Mouse (Mus musculus) liver, embryonic 12.5 days (tissue): ENCODE data around the gene Gas1. TPM values are rescaled to one million over a fixed set of nuclear protein-coding genes. Genes with fewer than 3 reads are reported as not detected.

ENCODE experiments used
- ATAC-seq: fragments of 200-750 bp; cut with Nextera tagmentation; 2 replicates; pipeline ENCODE4 v1.8.0; 2017; ENCODE audit warnings: moderate number of reproducible peaks, mild to moderate bottlenecking, moderate library complexity
- H3K27ac ChIP-seq: fragments of 300-500 bp; sonication (generic); 2 replicates; pipeline ENCODE4 v1.5.1; 2016; ENCODE audit warnings: mild to moderate bottlenecking
- H3K27me3 ChIP-seq: fragments of 300-500 bp; sonication (generic); replicated peaks from 2 replicates; pipeline ENCODE4 v1.6.1; 2016; ENCODE audit warnings: mild to moderate bottlenecking, moderate library complexity
- H3K36me3 ChIP-seq: fragments of 300-500 bp; sonication (generic); 2 replicates; pipeline ENCODE4 v1.6.1; 2016; ENCODE audit warnings: mild to moderate bottlenecking, moderate library complexity
- H3K4me1 ChIP-seq: fragments of 300-500 bp; sonication (generic); 2 replicates; pipeline ENCODE4 v1.6.1; 2016
- H3K4me2 ChIP-seq: fragments of 300-500 bp; sonication (generic); 2 replicates; pipeline ENCODE4 v1.6.1; 2016; ENCODE audit warnings: mild to moderate bottlenecking, moderate library complexity
- H3K4me3 ChIP-seq: fragments of 300-500 bp; sonication (generic); 2 replicates; pipeline ENCODE4 v1.5.1; 2016; ENCODE audit warnings: mild to moderate bottlenecking, moderate library complexity
- H3K9ac ChIP-seq: fragments of 300-500 bp; sonication (generic); 2 replicates; pipeline ENCODE4 v1.6.1; 2016; ENCODE audit warnings: mild to moderate bottlenecking, moderate library complexity
- H3K9me3 ChIP-seq: fragments of 300-500 bp; sonication (generic); replicated peaks from 2 replicates; pipeline ENCODE4 v1.6.1; 2016; ENCODE audit warnings: mild to moderate bottlenecking, moderate library complexity
- WGBS: fragments of 180-500 bp; shearing (Covaris S2); methylation state at CpG from one replicate; pipeline ENCODE4 v1.1.7; 2016; ENCODE audit not compliant: insufficient replicate concordance; 5-methylcytosine and 5-hydroxymethylcytosine counted together
- polyA plus RNA-seq: library from polyadenylated mRNA; unstranded; fragments of >200 nt; fragmentation: Nextera tagmentation; extraction: Ambion mirVana; gene quantifications from 2 replicates; pipeline ENCODE4 v1.2.1, GENCODE M21; 2016

Gas1 gene
- 11.9 and 16.3 TPM in 2 replicates for polyA plus RNA-seq

DNA sequence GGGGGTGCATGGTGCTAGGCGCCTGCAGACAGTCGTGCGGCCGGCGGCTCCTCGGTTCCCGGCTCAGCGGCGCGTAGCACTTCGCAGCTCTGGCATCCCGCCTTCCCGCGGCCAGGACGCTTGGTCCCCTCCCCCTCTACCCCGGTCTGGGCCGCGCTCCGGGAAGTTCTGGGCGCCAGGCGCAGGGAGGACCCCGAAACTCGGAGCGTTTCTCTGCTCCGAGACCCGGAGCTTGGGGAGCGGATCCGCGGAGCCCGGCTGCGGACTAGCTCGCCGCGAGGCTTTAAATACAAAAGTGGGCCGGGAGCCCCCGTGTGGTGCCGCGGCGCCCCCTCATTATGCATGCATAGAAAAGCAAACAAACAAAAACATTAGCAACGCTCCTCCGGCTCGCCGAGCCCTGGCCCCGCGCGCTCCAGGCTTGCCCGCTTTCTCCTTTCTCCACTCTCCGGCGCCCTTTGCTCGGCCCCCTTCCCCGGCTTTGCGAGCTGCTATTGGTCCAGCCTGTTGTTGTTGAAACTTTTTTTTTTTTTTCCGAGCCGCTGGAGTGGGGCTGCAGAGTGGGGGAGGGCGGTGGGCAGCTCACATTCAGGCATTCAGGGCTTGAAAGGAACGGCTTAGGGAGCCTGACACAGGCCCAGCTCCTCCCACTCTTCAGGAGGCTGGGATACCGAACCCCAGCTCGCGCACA is at the start of gene Gas1:
Gas1 (minus strand) TSS at position 260 of the 691 bp plus-strand sequence.
- ATAC-seq: peak; percentile 76
- Histone ChIP-seq H3K4me1 (peaks cover 14% of the 10 kb centered on the region; the same call in 1 of the 2 replicates), H3K27me3 (peaks cover 71% of the 10 kb centered on the region), H3K9me3 (no peaks in the 10 kb centered on the region), H3K4me2 (peak within 1 kb of the TSS; percentile 74), H3K4me3 (peak within 1 kb of the TSS; percentile 59), H3K27ac (peak within 1 kb of the TSS; percentile 78), H3K9ac (peak within 1 kb of the TSS; percentile 62), H3K36me3 (no peaks in the 10 kb centered on the region)
- WGBS: under 1% methylated on average over 55 of the region's 59 CpGs

DNA sequence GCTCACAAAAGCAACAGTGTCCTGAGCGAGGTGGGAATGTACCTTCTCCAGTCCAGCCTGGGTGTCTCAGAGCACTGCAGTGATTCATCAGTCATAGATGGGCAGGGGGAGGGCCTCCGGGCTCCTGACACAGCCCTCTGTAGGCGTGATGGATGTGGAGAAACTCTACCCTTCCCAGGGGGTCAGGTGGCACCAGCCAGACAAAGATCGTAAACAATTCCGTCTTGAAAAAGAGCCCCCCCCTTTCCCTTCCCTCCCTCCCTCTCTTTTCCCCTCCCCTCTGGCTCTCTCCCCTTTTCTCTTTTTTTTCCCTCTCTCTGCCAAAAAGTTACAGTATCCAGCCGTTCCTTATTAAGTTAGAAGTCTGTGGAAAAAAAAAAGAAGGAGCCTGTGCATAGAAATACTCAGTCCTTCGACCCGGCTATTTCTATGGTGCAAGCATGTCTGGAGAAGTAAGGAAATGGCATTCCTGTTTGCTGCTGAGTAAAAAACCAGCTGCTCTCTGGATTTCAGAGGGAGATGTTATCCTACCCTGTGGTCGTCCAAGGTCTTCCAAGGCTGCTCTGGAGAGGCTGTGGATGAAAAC is 49.2 kb upstream of the Gas1 start:
- ATAC-seq: no peak
- H3K9ac ChIP-seq: no peak overlapping the region
- 45% methylated on average over 9 of the region's 9 CpGs for WGBS
- no peaks in the 10 kb centered on the region for H3K4me1 ChIP-seq
- no peaks in the 10 kb centered on the region for H3K27me3 ChIP-seq
- H3K4me2 ChIP-seq: no peak overlapping the region
- no peaks in the 10 kb centered on the region for H3K9me3 ChIP-seq
- H3K27ac ChIP-seq: no peak overlapping the region
- no peaks in the 10 kb centered on the region for H3K36me3 ChIP-seq
- no peak overlapping the region for H3K4me3 ChIP-seq

DNA sequence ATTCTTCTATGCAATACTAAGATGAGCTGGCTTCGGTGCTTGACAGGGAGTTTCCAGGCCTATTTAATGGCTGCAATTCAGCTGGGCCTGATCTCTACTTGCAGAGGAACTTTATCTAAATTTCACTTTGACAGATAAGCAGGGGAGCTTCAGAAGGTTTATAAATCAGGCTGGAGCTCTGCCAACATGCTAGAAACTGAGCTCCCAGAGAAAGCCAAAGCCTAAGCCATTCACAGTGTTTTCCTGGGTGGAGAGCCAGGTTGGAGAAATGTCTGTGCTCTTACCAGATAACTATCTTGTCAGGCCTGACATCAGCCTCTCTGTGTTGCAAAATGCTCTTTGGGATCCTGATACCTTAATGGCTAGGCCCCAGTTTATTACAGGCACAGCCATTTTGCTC is 48.6 kb upstream of the Gas1 start:
- no peak overlapping the region for H3K9ac ChIP-seq
- no peaks in the 10 kb centered on the region for H3K4me1 ChIP-seq
- no peak overlapping the region for H3K27ac ChIP-seq
- no peak overlapping the region for H3K4me3 ChIP-seq
- H3K36me3 ChIP-seq: no peaks in the 10 kb centered on the region
- WGBS: 67% methylated on average over 1 of the region's 1 CpGs
- no peaks in the 10 kb centered on the region for H3K9me3 ChIP-seq
- no peak for ATAC-seq
- H3K27me3 ChIP-seq: no peaks in the 10 kb centered on the region
- no peak overlapping the region for H3K4me2 ChIP-seq

DNA sequence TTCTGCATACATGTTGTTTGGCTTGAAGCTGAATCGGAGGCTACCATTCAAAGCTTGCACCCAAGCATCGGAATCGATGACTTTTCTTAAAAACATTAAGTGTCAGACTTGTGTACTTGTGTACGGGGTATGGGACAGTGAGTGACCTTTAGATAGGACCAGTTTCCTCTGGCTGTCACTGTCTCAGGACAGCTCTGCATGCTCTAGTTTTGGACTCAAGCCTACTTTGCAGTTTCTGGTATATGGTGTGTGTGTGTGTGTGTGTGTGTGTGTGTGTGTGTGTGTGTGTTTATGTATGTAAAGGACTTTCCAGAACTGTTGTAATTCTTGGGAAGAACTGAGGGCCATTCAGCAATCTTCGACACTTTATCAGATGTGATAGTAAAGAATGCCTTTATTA is 48.1 kb upstream of the Gas1 start:
- Histone ChIP-seq H3K27ac (no peak overlapping the region), H3K9ac (no peak overlapping the region), H3K9me3 (no peaks in the 10 kb centered on the region), H3K4me1 (no peaks in the 10 kb centered on the region), H3K4me3 (no peak overlapping the region), H3K36me3 (no peaks in the 10 kb centered on the region), H3K4me2 (no peak overlapping the region), H3K27me3 (no peaks in the 10 kb centered on the region)
- 78% methylated on average over 5 of the region's 5 CpGs for WGBS
- ATAC-seq: no peak

DNA sequence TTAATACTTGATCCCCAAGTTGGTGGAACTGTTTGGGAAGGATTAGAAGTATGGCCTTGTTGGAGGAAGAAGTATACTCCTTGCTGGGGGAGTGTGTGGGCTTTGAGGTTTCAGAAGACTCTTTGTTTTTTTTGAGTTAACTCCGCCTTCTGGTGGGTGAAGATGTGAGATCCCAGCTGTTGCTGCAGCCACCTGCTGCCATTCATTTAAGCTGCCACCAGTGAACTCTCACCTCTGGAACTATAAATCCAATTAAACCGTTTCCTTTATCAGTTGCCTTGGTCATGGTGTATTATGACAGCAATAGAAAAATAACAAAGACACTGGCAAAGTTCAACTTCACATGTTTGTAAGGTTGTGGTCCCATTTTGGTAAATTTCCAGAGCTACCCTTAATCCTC is 46.6 kb upstream of the Gas1 start:
- no peaks in the 10 kb centered on the region for H3K27me3 ChIP-seq
- no peak for ATAC-seq
- 52% methylated on average over 2 of the region's 2 CpGs for WGBS

DNA sequence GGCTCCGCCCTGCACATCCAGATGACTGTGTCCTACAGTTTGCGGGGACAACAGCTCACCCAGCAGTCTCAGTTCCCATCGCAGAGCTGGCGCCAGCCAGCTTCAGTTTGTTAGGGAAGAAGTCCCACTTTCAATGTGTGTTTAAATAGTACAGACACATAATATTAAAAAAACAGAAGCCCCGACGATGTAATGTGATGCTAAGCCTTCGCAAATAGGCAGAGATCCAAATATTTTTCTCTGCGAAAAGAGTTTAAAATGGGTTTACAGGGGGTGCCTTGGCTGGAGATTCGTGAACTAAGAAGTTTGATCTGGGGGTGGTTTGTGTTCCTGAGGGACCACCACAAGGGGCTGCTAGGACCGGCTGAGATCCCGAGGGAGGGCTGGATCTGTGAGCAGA is 45.2 kb upstream of the Gas1 start:
- Histone ChIP-seq H3K9ac (no peak overlapping the region), H3K4me1 (no peaks in the 10 kb centered on the region), H3K9me3 (no peaks in the 10 kb centered on the region), H3K4me3 (no peak overlapping the region), H3K36me3 (no peaks in the 10 kb centered on the region), H3K4me2 (no peak overlapping the region), H3K27ac (no peak overlapping the region), H3K27me3 (no peaks in the 10 kb centered on the region)
- no peak for ATAC-seq
- WGBS: 78% methylated on average over 11 of the region's 11 CpGs

More for the DNA sequence above, 46.6 kb upstream of the Gas1 start:
- Histone ChIP-seq H3K27ac (no peak overlapping the region), H3K9ac (no peak overlapping the region), H3K4me3 (no peak overlapping the region), H3K9me3 (no peaks in the 10 kb centered on the region), H3K36me3 (no peaks in the 10 kb centered on the region), H3K4me1 (no peaks in the 10 kb centered on the region), H3K4me2 (no peak overlapping the region)

DNA sequence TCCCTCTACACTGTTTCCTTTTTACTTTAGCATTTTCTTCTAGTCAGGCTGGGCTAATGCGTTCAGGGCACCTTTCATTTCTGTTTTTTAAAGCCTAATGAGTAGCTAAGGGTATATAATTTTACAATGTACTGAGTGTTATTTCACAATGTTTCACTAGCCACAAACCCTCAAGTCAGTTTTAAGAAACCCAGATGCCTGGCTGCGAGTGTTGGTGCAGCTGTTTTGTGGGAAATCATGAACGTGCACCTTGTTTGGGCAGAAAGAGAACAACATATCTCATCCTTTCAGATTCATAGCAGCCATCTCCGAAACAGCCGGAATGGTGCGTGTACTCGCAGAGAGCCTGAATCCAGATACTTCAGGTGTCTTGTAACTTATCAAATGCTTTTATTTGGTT is 36.7 kb upstream of the Gas1 start:
- no peaks in the 10 kb centered on the region for H3K36me3 ChIP-seq
- H3K4me3 ChIP-seq: no peak overlapping the region
- no peak for ATAC-seq
- no peak overlapping the region for H3K4me2 ChIP-seq
- H3K9ac ChIP-seq: no peak overlapping the region
- no peaks in the 10 kb centered on the region; the same call in 1 of the 2 replicates for H3K9me3 ChIP-seq
- no peaks in the 10 kb centered on the region for H3K4me1 ChIP-seq
- no peaks in the 10 kb centered on the region for H3K27me3 ChIP-seq
- 66% methylated on average over 7 of the region's 7 CpGs for WGBS
- H3K27ac ChIP-seq: no peak overlapping the region

DNA sequence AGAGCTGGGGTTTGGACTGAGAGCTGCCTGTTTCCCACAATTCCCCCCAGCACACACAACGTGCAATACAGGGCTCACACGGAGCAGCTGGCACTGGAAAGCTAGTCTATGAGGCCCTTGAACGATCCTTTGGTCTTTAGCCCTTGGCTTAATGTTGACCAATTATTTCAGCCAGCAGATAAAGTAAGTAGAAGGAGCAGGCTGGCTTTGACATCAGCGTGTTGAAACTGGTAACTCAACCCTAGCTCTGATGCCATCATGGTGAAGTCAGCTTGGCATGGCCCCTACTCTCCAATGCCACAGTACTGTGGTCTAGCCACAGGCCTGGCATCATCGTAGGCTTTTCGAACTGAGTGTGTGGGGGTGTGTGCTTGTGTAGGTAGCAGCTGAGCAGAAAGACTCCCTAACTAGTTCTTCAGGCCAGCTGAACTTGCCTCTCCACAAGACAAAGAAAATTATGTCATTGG is 30.0 kb upstream of the Gas1 start:
- H3K9ac ChIP-seq: no peak overlapping the region
- H3K27me3 ChIP-seq: no peaks in the 10 kb centered on the region
- H3K4me1 ChIP-seq: no peaks in the 10 kb centered on the region
- H3K36me3 ChIP-seq: no peaks in the 10 kb centered on the region
- H3K9me3 ChIP-seq: peaks cover 12% of the 10 kb centered on the region
- no peak overlapping the region for H3K27ac ChIP-seq
- H3K4me2 ChIP-seq: no peak overlapping the region
- 68% methylated on average over 6 of the region's 6 CpGs for WGBS
- no peak for ATAC-seq
- H3K4me3 ChIP-seq: no peak overlapping the region

DNA sequence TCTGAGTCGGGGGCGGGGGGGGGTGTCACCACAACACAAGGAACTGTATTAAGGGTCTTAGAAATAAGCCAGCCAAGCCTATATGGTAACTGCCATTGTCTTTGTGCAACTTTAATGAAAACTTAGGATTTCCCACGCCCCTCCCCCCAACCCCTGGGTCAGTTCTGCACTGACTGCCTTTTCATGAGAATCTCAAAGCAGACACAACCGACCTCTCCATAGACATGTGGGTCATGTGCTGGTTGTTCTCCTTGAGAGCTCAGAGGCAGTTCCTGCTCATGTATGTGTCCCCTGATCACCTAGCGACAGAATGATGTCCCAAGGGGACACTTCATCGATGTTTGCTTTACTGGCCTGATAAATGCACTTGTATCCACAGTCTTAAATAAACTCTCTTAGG is 27.6 kb upstream of the Gas1 start:
- 75% methylated on average over 6 of the region's 6 CpGs for WGBS
- H3K36me3 ChIP-seq: no peaks in the 10 kb centered on the region
- H3K9me3 ChIP-seq: peaks cover 12% of the 10 kb centered on the region; the same call in 1 of the 2 replicates
- H3K4me2 ChIP-seq: no peak overlapping the region
- H3K27ac ChIP-seq: no peak overlapping the region
- ATAC-seq: no peak
- H3K27me3 ChIP-seq: no peaks in the 10 kb centered on the region
- H3K4me3 ChIP-seq: no peak overlapping the region
- H3K4me1 ChIP-seq: no peaks in the 10 kb centered on the region
- no peak overlapping the region for H3K9ac ChIP-seq

DNA sequence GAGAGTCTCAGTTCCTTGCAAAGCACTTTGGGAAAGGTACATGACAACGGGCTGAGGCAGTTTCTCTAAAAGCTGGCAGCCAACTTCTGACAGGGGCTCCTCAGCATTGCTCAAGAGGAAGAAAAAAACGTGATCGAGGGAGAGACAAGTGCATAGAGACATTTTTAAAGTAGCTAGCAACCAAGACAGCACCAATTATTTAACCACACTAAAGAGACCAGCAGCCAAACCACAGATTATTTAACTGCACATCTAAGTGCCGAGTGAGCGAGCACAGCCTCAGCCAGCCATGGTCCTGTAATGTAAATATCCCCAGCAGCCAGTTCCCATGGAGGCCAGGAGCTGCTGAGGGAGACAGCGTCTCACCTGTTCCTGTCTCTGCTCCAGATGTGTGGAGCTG is 16.1 kb upstream of the Gas1 start:
- Histone ChIP-seq H3K9me3 (peaks cover 5% of the 10 kb centered on the region; the same call in 1 of the 2 replicates), H3K4me3 (no peak overlapping the region), H3K36me3 (no peaks in the 10 kb centered on the region), H3K27me3 (0 out of 2 replicates have a peak, but pooled peaks cover 5% of the 10 kb centered on the region), H3K27ac (no peak overlapping the region), H3K9ac (no peak overlapping the region), H3K4me1 (no peaks in the 10 kb centered on the region), H3K4me2 (no peak overlapping the region)
- WGBS: 41% methylated on average over 6 of the region's 6 CpGs
- no peak for ATAC-seq

DNA sequence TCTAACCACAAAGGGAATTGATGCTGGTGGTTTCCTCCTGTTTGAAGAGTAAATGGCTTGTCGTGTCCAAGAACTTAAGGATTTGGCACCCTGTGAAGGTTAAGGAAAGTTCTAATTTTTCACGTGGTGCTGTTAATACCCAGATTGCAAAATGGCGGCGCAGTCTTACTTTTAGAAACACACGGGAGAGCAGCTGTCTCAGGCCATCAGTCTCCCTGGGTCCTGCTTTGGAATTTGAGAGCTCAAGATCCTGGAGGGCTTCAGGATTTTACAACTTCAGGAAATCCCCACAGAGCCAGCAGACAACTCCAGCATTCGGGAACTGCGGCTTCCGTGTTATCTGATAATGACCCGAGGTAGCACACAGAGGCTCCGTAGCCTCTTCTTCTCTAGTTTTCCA is 12.8 kb upstream of the Gas1 start:
- no peak for ATAC-seq
- Histone ChIP-seq H3K4me3 (no peak overlapping the region), H3K4me2 (no peak overlapping the region), H3K36me3 (no peaks in the 10 kb centered on the region), H3K4me1 (no peaks in the 10 kb centered on the region), H3K27ac (no peak overlapping the region), H3K9ac (no peak overlapping the region), H3K9me3 (no peaks in the 10 kb centered on the region), H3K27me3 (0 out of 2 replicates have a peak, but pooled peaks cover 5% of the 10 kb centered on the region)
- WGBS: 39% methylated on average over 10 of the region's 10 CpGs

DNA sequence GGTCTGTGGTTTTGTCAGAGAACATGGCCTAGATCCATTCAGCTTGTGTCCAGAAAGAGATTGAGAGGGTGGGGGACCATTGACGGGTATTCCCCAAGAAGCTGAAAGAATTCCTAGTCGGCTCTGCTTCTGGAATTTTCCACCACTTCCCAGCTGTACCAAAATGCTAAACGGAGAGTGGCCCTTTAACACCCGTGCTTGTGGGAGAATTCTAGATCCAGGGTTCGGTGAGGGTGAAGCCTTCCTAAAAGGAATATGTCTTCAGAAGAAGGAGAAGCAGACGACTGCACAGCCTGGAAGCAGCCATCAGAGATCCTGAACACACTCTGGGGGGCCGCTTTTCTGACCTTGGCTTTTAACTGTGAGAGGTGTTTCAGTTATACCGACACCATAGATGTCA is 11.8 kb upstream of the Gas1 start:
- 0 out of 2 replicates have a peak, but pooled peaks cover 5% of the 10 kb centered on the region for H3K27me3 ChIP-seq
- H3K36me3 ChIP-seq: no peaks in the 10 kb centered on the region
- H3K4me3 ChIP-seq: no peak overlapping the region
- 64% methylated on average over 8 of the region's 8 CpGs for WGBS
- H3K27ac ChIP-seq: no peak overlapping the region
- ATAC-seq: no peak
- H3K4me1 ChIP-seq: no peaks in the 10 kb centered on the region
- no peaks in the 10 kb centered on the region for H3K9me3 ChIP-seq
- H3K4me2 ChIP-seq: no peak overlapping the region
- H3K9ac ChIP-seq: no peak overlapping the region
